Mouse (Mus musculus): ENCODE data around the gene Sema3f.

The Sema3f gene

GRCm38 (mm10) chr9:107709697-107710483, at the start of gene Sema3f:
Sema3f (minus strand) TSS chr9:107710475.
- peak; percentile 32 for DNase-seq

GRCm38 (mm10) chr9:107759593-107759992, 49.3 kb upstream of the Sema3f start:
- DNase-seq = no peak

DNA sequence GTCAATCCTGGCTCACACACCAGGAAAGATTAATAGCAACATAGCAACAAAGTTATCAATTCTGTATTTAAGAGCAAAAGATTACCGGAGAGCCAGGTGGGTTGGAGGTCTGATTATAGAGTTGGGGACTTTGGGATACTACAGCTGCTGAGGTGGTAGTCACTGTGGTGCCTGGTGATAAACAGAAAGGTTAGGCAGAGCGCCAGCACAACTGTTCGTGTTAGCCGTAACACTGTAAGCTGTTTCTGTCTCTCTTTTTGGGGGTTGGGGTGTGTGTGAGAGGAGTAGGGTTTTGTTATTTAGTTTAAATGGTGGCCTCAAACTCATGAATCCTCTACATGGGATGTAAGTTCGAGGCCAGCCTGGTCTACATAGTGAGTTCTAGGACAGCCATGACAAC, 40.1 kb upstream of the Sema3f start:
- DNase-seq = no peak

- no peak for DNase-seq
These were observed 37.8 kb upstream of the Sema3f start for GRCm38 (mm10) chr9:107748063-107748462.

DNA sequence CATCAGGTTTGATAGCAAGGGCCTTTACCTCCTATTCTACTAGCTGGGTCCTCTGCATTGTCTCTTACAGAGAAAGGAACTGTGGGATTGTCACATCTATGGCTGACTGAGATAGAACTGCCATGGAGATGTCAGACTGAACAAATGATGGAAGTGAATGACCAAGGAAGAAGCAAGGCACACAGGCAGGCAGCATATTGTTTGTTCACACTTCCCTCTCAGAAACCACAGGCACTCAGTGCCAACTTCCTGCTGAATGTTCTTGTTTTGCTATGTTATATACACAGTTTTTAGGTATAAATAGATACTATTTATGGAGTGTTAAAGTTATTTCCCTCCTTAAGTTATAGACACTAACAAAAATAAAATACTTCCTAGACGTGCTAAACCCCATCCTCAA, 37.0 kb upstream of the Sema3f start:
- DNase-seq = no peak

GRCm38 (mm10) chr9:107746679-107747078, 36.4 kb upstream of the Sema3f start:
- DNase-seq = no peak

GRCm38 (mm10) chr9:107744061-107744460, 33.8 kb upstream of the Sema3f start:
- DNase-seq = peak; percentile 40

DNA sequence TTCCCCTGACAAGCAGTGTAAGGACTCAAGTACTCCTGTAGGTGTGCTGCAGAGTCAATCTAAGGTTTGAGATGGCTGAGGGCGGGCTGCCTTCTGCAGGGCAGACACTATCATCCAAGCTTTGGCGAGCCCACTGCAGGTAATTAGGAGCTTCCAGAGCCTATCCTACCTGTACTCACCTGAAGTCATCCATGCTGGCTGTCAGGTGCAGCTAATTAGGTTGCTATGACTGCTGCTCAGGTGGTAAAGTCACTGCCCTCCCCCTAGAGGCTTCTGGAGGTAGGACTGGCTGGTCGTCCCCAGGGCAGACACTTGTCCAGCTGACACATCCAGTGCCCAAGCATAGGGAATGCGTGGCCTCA, 28.5 kb upstream of the Sema3f start:
- DNase-seq = no peak

GRCm38 (mm10) chr9:107738020-107738840, 28.0 kb upstream of the Sema3f start:
- DNase-seq = peak; percentile 77

- no peak for DNase-seq
These were observed 25.9 kb upstream of the Sema3f start for GRCm38 (mm10) chr9:107736185-107736485.

DNA sequence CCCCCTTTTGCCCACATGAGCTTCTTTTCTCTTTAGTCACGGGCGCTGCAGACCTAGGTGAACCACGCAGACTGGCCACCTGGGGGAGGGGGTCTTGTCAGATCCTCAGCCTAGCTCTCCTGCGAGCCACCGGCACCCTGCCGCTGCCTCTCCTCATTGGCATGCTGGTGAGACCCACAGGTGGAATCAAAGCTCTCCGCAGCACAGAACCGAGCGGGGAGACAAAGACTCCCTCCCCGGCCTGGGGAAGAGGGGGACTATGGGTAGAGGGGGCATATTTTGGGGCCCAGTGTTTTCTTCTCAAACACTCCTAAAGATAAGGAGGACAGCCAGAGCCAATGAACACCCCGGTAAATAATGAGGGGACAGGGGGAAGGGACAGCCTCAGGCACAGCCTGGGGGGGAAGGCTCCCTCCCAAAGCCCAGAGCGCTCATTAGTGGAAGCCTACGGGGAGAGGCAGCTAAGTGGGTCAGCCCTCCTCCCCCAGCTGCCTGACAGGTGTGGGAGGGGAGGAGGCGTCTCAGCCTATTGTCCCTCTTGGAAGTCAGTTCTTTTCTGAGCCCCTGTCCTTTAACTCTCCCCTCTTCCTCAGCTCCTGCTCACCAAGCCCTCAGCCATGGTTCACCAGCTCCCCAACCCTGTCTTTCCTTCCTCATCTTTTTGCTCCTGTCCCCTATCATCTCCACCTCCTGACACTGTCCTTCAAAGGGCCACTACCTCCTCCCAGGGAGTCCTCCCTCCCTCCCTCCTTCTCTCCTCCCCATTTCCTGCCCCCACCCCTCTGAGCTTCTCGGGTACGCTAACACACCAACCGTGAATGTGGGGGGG, 25.3 kb upstream of the Sema3f start:
- DNase-seq = no peak

DNA sequence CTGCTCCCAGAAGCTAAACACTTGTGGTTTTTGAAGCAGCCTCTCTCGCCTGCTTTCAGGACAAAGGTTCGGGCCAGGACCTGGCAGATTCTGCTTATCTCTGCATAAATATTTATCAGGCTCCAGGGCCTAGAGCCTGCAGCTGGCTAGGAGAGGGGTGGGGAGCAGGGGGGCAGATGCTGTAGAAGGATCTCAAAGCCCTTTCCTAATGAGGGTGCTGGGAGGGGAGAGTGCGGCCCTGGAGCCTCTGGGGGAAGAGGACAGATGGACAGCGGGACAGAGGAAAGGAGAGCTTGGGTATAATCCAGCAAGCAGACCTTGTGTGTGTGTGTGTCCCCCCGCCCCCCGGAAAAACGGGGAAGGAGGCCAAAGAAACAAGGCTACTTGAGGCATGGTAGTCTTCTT, 24.3 kb upstream of the Sema3f start:
- DNase-seq = no peak

GRCm38 (mm10) chr9:107729709-107730108, 19.4 kb upstream of the Sema3f start:
- no peak for DNase-seq

- DNase-seq = no peak
These were observed 18.8 kb upstream of the Sema3f start for GRCm38 (mm10) chr9:107728919-107729670.

DNA sequence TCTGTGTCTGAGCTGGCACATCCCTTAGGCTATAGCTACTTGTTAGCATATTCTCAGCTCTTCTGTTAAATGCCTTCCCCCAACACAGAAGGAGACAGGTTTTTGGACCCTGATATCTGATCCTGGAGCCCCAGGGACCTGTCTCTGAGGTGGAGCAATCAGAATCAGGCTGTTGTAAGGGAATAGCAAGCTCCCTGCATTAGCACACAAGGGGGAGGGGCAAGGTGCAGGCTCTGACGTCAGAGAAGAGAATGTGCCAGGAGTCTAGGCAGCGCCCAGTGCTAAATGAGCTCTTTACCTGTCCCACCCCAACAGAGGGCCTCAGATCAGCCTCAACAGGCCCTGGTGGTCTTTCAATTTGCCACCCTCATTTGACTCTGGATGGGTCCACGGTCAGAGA, 16.8 kb upstream of the Sema3f start:
- no peak for DNase-seq

GRCm38 (mm10) chr9:107724796-107725195, 14.5 kb upstream of the Sema3f start:
- DNase-seq = no peak

DNA sequence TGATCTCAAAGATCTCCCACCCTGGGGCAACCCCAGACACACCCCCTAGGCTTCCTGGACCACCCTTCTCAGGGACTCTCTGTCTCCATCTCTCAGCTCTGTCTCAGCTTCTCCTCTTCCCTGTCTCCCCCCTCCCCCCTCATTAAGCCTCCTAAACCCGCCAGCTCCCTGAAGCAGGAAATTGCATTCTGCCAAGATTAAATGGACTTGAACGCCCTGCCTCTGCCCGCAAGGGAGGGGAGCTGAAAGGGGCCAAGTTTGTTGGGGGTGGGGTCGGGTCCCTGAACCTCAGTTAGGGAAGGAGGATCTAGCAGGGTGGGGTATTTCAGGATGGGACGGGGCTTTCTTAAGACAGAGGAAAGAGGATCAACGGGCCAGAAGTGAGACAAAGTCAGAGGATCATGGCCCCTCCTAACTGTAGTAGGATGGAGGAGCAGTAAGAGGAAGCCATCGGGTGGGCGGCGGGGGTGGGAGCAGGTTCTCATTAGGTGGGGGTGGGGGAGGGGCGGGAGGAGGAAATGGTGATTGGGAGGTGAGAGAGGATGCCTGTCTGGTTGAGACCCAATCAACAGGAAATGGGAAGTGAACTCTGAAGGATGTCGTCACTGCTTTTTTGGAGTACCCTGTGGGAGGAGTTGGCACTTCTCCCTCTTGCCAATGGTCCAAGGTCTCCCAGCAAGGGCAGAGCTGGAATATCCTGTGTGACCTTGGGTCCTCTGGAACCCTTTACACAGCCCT, 13.7 kb upstream of the Sema3f start:
- no peak for DNase-seq

GRCm38 (mm10) chr9:107723292-107723691, 13.0 kb upstream of the Sema3f start:
- DNase-seq = no peak

GRCm38 (mm10) chr9:107718781-107719540, 8.7 kb upstream of the Sema3f start:
- no peak for DNase-seq

DNA sequence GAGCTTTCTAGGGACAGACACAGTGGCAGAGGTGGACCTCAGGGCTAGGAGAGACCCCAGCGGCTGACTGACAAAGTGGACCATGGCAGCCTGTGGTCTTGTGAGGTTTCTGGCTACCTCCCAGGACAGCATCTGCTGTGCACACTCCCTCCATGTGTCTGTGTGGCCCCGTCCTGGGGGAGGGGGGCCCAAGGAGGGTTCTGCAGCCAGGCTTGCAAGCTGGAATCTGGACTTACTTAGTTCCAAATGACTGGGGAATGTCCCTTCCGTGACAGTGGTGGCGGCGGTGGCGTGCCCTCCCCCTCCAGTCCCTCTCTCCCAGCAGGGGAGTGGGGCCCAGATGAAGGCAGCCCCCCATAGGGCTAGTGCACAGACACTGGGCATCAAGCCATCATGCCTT, 6.7 kb upstream of the Sema3f start:
- DNase-seq = no peak

DNA sequence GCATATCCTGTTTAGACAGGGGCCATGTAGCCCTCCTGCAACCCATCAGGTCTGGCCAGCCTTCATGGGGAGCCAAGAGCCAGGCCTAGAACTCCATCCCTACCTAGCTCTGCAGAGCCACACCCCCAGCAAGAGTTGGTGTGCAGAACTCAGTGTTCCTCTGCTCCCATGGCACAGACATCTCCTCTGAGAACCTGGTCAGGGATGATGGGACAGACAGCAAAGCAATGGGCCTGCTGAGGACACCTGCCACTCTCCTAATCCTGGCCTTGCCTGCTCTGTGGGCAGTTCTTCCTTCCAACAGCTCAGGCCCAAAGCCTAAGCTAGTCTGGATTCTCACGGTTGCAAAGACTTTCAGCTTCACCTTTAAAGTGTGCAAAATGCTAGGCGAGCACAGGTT, 5.4 kb upstream of the Sema3f start:
- DNase-seq = no peak
